Mouse (Mus musculus): ENCODE measurements at regions not wholly inside any gene's neighbourhood (a gene's known extent, or its start where the extent isn't known, plus 50 kb on each side); places are given as distances from the start of the nearest gene placed in this dataset.

GRCm38 (mm10) chr1:55888711-55889366, 483.1 kb downstream of the Plcl1 start:
- no peak for DNase-seq (ENCODE audit: low spot score in 2 of 2)

DNA sequence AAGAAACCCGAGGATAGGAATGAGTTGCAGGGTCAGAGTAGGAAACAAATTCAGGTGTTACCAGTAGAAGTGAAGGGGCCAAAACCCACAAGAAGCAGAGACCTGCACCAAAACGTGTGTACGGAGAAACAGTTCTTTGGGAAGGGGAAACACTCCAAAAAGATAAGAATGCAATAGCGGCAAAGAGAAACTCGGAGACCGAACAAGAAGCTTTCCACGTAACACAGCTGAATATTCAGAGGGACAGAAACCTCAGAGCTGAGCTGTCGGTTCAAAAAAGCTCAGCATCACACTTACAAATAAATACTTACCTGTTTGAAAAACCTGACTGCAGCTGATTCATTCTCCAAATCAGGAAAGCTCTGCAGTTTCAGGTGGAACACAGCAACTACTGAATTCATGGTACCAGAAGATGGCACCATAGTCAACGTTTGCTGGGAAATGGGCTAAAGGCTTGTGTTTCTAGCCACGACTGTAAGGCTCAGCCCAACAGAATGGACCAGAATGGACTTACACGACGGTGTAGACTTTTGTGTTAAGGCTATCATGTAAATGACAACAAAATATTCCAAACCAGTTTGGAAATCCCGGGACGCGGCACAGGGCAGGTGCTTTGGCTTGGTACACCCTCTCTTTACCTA, 484.9 kb downstream of the Plcl1 start:
- DNase-seq (ENCODE audit: low spot score in 2 of 2): peak in 1 of 2 experiments; percentile 47

DNA sequence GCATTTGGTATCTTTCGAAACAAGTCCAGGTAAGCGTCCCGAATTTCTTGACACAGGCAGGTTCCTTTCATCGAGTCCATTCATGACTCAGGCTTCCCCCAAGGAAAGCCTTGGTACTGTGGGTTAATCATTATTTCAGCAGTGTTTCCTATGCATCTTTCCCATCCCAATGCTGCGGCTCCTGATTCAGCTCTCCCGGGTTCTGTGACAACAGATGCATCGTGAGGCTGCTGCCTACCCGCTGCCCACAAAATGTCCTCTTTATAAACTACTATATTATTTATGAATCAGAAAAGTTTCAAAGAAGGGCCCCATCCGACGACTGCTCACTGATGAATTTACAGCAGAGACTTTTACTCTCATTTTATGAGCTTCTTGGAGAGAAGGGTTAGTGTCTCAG, 486.2 kb downstream of the Plcl1 start:
- DNase-seq (ENCODE audit: low spot score in 2 of 2): no peak

DNA sequence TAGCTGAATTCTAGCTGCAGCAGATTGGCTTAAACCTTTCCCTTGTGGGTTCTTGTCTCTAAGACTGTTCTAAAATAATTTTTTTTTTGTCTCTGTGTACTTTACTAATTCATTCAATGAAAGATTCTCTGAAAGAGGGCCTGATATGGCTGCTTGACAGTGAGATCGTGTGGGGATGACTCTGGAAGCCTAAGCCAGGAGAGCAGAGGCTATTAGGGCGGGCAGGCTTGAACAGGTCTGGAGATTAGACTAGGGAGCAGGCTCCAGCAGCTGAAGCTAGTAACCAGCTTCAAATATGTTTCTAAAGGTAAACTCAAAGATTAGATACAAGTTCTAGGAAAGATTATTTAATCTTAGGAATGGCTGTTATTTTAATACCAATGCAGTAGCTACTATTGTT, 491.9 kb downstream of the Plcl1 start:
- no peak for DNase-seq (ENCODE audit: low spot score in 2 of 2)

- DNase-seq (ENCODE audit: low spot score in 2 of 2): no peak
Measured at GRCm38 (mm10) chr1:55898031-55898430, 492.3 kb downstream of the Plcl1 start.

DNA sequence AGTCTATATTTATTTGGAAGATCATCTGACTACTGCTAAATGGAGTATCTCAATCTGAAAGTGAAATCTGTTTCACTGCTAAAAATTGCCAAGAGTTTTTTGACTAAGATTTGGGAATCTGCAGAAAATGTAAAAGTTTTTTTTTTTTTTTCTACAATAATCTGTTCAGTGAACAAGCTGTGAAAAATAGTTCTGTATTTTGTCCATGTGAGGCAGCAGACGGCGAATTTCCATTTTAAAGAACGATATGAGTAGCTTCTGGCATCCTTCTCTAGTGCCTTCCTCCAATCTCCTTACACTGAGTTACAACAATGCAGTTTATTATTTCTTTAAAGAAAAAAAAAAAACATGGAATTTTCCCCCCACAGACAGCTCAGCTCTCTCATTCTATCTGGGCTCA, 494.3 kb downstream of the Plcl1 start:
- DNase-seq (ENCODE audit: low spot score in 2 of 2): no peak

DNA sequence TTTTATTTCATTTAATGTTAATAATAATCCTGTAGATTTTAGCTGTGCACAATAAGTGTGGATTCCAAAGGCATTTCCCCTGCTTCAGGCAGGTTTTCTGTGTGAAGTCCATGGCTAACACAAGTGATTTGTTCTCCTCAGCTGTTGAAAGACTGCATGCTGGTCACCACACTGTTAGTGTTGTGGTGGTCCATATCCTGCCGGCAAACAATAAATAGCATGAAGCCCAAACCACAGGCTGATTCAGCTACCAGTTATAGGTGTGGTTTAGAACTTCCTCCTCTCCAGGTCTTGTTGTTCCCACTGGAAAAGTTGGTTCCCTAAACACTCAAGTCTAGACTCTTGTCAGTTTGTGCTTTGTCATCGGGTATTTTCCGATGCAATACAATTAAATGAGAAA, 497.5 kb downstream of the Plcl1 start:
- no peak for DNase-seq (ENCODE audit: low spot score in 2 of 2)

GRCm38 (mm10) chr1:55904571-55904970, 498.9 kb downstream of the Plcl1 start:
- no peak for DNase-seq (ENCODE audit: low spot score in 2 of 2)

DNA sequence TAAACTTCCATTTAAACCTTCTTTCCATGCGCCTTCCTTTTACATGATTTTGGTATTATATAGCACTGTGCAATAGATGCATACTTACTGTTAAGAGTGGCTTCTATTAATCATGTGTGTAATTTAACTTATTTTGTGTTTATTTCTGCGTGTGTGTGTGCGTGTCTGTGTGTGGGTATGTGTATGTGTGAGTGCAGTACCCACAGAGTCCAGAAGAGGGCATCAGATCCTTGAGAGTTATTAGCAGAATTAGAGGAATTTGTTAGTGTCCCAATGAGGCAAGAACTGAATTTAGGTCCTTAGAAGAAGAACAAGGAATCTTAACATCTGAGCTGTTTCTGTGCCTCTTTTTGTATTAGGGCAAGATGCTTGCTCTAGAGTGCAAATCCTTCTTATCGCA, 499.5 kb downstream of the Plcl1 start:
- DNase-seq (ENCODE audit: low spot score in 2 of 2): no peak

- DNase-seq (ENCODE audit: low spot score in 2 of 2): no peak
Measured at GRCm38 (mm10) chr1:55910024-55910423, 504.3 kb downstream of the Plcl1 start.

GRCm38 (mm10) chr1:55914284-55914683, 508.6 kb downstream of the Plcl1 start:
- DNase-seq (ENCODE audit: low spot score in 2 of 2): no peak

DNA sequence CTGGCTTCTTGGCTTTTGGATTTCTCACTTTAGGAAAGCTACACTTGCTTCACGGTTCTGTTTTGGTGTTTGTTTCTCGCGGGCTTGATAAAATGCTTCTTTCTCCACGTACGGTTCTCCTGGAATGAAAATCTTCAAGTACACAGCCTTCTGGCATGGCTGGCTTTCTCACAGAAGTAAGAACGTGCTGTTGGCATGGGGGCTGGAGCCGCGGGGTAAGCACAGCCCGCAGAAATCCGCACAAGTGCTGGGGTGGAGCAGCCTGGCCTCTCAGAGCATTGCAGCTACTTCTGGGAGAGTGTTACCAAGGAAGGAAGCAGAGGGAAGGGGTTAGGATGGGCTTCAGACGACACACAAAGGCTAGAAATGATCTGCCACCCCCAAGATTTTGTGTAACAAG, 510.2 kb downstream of the Plcl1 start:
- no peak for DNase-seq (ENCODE audit: low spot score in 2 of 2)

DNA sequence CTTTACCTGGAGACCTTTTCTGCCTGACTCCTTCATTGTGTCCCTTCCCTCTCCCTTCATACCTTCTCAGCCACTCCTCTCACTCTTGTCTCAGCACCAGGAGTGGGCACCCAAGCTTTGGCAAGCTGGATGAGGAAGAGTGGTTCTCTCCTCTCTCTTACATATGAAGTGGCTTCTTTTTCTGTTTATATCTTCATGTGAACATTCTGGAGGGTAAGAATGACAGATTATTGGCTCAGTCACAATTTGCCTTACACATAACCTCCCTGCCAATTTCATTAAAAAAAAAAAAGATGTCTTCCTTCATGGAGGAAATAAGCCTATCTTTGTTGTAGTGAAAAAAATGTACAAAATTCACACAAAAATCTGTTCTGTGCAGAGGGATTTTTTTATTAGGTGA, 513.8 kb downstream of the Plcl1 start:
- DNase-seq (ENCODE audit: low spot score in 2 of 2): no peak

DNA sequence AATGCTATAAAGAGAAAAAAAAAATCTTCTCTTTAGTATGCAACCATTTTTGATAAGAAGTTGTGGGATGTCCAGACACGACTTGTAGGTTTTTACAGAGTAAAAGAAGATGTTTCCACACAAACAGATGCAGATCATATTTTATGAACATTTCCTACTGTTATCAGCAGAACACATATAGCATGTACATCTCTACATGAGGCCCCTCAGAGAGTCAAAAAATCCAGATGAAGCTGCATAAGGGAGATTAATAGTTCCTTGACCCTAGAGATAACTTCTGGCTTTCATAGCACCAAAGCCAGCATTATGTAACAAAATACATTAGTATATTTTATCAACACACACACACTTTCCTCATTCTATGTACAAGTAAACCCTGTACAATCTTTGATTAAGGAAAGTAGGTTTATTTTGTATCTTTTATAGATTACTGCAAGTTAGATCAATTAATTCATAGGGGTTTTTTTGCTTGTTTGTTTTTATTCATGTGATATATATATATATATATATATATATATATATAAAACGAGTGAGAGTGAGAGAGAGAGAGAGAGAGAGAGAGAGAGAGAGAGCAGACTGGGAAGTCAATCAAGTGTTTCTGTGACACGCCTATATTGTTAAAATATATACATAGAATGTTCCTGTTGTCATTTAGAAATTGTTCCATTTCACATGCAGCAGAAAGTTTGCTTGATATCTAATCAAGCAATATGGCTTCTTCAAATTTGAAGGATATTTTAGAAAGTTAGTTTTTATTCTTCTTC, 541.2 kb downstream of the Plcl1 start:
- no peak for DNase-seq (ENCODE audit: low spot score in 2 of 2)

DNA sequence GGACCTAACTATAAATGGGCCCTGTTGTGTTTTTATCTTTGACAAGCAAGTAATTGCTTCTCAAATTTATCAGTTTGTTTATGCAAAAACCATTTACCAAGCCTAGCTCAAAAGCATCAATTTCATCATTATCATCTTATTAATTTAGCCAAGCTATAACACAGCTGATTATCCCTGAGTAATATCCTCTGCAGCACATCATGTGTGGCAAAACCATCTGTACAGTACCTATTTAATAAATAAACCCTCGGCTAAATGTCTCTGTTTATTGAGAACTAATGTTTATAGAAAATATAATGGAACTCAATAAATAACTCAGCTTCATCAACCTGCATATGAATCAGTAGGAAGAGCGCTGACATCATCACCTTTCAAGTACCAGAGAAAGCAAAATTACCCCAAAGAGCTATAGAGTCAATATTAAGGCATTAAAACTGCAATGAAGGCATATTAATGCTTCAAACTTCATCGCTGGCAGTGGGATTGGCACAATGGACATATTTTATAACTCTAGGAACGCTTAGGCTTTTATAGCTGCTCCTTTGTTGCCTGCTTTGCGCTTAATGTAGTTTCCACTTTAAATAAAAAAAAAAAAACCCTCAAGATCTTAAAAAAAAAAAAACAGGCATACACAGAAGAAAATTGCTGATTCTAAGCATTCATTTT, 542.0 kb downstream of the Plcl1 start:
- no peak for DNase-seq (ENCODE audit: low spot score in 2 of 2)

DNA sequence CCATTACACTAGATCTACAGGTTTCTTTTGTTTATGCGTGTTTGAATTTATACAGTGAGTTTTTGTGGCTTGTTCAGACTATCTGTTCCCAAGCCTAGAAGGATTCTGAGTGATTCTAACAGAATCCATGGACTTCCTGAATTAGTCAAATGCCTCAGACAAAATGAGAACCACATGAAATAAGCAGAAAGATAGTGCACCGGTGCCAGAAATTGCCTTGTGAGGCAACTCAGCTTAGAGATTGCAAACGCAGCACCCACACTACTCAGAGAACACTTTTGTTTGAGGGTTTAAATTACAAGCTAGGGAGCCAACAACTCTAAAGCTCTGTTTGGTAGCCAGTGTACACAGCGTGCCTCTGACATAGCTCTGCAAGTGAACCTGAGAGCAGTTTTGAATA, 543.9 kb downstream of the Plcl1 start:
- no peak for DNase-seq (ENCODE audit: low spot score in 2 of 2)

DNA sequence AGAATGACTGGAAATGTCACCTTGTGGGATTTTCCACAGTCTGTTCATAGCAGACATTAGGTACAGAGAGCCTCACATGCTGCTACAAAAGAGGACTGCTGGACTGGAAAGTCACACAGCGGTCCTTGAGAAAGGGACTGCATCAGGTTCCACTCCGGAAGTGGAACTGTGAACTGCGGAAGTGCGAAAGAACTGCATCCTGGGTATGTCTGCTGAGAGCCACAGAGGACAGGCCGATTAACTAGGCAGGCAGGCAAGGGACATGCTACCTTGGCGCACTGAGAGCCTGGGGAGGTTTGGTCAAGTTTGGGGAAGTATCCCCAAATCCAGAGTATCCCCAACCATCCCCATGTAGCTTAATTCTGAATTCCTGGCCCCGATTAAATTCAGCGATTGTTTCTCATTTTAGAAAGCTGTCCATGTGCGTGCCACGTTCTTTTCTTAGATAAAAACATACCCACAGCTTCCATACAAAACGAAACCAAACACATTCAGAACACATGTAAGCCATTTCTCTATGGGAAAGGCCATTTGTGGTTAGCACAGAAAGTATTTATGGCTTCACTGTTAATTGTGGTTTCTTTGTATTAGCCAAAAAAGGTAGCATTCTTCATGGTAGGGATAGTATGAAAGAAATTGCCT, 552.2 kb downstream of the Plcl1 start:
- DNase-seq (ENCODE audit: low spot score in 2 of 2): no peak

- peak; percentile 55 to 62 for DNase-seq (ENCODE audit: low spot score in 2 of 2)
Measured at GRCm38 (mm10) chr1:55960291-55960690, 554.6 kb downstream of the Plcl1 start.

DNA sequence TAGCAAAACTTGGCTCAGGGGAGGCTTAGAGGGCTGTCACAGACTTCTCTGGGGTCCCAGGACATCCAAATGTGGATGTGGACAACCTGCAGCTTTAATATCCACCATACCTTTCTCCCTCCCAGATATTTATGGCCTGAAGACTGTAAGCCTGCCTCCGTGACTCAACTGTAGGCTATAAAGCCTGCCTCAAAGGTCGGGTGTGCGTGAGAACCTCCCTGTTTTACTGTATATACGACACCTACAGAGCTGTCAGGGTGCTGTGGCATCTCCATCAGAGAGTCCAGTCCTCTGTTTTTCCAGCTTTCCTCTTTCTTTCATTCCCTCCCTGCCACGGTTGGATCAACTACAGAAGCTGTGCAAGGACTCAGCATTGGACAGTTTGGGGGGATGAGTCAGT, 558.1 kb downstream of the Plcl1 start:
- DNase-seq (ENCODE audit: low spot score in 2 of 2): no peak

- no peak for DNase-seq (ENCODE audit: low spot score in 2 of 2)
Measured at GRCm38 (mm10) chr1:55966273-55966672, 560.6 kb downstream of the Plcl1 start.

DNA sequence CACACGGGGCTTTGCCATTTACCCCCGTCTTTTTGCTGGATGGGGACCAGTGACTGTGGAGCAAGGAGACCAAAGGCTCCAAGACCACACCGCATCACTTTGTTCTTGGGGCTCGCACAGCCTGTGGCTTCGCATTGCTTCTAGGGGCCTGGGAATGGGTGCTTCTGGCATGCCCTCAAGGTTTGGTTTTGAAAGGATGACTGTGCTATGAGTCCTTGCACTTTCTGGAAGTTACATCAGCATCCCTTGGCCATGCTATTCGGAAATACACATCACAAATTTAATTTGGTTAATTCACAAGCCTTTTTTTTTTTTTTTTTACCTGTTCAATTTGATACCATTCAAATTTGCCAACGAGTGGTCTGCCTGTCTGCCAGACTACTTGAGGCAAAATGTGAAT, 562.1 kb downstream of the Plcl1 start:
- no peak for DNase-seq (ENCODE audit: low spot score in 2 of 2)

DNA sequence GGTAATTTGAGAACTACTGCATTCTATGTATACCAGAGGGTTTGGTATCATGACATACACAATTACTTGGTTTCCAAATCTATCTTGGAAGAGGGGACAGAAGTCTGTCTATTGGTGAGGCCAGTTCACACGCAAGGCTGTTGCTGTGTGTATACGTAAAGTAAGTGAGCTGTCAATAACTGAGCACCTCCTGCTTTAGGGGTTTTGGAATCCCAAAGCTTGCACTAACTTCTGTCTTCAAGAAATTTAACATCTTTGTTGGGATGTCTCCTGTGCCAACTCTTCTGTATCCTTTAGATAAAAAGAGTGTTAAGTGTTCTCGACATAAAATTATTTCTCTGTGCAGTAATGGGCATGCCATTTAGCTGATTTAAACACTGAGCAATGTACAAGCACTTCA, 572.1 kb downstream of the Plcl1 start:
- no peak for DNase-seq (ENCODE audit: low spot score in 2 of 2)

Data from left cerebral cortex, adult 8-10 months (tissue).